Mouse (Mus musculus): Measurements from ENCODE around the gene Rbck1. TPM values are rescaled to one million over a fixed set of nuclear protein-coding genes. Genes with fewer than 3 reads are reported as not detected.
"Not testable (repeated sequence)": the region's sequence is repeated elsewhere in the genome, so short reads cannot be mapped to it uniquely, and the experiment has no call there.

Gene Rbck1
- total RNA-seq, 2 experiments from 2014 or later, result 139 TPM

GRCm38 (mm10) chr2:152305480-152305879 is 27.0 kb downstream of the Rbck1 start:
- no peak for DNase-seq (ENCODE audit: low spot score in 2 of 2)

GRCm38 (mm10) chr2:152303781-152304180 is 28.7 kb downstream of the Rbck1 start:
- DNase-seq (ENCODE audit: low spot score in 2 of 2), result no peak

DNA sequence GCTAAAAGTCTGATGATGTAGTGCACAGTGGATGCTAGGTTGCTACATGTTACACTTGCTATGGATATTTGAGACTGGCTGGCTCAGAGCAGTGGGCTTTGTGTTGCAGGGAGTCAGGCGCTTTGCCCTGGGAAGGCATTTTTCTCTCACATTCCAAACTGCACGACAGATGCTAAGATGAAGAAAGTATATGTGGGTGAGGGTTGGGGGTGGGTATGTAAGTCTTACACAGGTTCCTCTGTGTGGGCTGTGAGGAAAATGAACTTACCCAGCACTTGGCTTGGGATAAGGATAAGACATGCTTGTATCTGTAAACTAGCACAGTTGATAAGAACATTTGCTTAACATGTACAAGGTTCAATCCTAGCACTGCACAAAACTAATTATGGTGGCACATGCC is 29.6 kb downstream of the Rbck1 start:
- no peak for DNase-seq (ENCODE audit: low spot score in 2 of 2)

DNA sequence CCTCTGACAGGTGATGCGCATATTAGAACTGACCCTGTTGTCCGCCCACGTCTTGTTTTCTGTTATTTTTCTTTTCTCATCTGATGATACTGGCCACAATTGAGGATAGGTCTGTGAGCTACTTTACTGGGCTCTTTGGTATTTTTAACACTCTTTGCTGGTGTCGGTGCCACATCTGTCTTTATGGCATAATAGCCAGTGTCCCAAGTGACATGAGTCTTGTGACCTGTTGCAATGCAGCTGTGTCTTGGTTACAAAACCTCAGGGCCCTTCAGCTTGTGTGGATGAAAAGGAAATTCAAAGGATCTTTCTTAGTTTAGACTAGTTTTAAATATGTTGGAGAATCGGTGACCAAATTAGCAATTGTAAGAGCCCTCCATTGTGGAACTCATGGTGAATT is 37.9 kb downstream of the Rbck1 start:
- no peak for DNase-seq (ENCODE audit: low spot score in 2 of 2)

GRCm38 (mm10) chr2:152293727-152294475 is 38.6 kb downstream of the Rbck1 start, which contains the start of gene Tbc1d20:
Tbc1d20 (plus strand) TSS chr2:152293828.
- peak; percentile 80 to 82 for DNase-seq (ENCODE audit: low spot score in 2 of 2)

GRCm38 (mm10) chr2:152293179-152293726 is 39.2 kb downstream of the Rbck1 start:
- no peak for DNase-seq (ENCODE audit: low spot score in 2 of 2)

DNA sequence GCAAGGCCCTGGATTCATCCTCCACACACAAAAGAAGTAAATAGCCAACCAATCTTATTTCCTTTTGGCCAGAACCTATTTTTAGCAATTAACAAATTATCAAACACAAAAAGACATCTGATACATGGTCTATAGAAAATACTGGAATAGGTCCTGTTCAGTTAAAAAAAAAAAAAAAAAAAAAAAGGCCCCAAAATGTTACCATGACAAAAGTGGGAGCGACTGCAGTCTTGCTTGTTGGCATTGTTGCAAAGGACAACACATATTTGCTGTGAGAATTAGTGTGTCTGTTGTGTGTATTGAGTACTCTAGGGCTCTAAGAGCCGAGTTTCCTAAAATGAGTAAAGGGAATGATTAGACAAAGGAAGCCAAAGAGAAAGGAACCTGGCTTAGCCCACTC is 40.0 kb downstream of the Rbck1 start:
- no peak for DNase-seq (ENCODE audit: low spot score in 2 of 2)

- not testable (repeated sequence) for DNase-seq (ENCODE audit: low spot score in 2 of 2)
Measured at GRCm38 (mm10) chr2:152289623-152290022, 42.8 kb downstream of the Rbck1 start.

- DNase-seq (ENCODE audit: low spot score in 2 of 2), result no peak
Measured at GRCm38 (mm10) chr2:152288046-152288445, 44.4 kb downstream of the Rbck1 start.

DNA sequence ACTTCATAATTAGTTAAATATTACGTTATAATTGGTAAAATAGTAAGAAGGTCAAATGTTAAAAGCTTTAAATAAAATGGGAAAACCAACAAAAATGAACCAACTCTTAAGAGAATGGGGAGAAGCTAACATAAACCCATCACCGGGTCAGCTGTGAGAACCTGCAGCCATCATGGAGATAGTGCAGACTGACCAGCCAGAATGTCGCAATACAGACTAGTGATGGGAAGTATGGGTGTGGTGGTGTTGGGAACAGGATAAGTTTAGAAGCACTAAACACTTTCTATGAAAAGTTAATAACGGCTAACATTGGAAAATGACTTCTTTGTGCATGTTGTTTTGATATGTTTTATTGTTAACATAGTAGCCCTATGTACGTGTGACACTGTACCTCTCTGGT is 44.9 kb downstream of the Rbck1 start:
- no peak for DNase-seq (ENCODE audit: low spot score in 2 of 2)

- DNase-seq (ENCODE audit: low spot score in 2 of 2), result no peak
Measured at GRCm38 (mm10) chr2:152281407-152281806, 51.0 kb downstream of the Rbck1 start.

GRCm38 (mm10) chr2:152273639-152274038 is 58.8 kb downstream of the Rbck1 start:
- DNase-seq (ENCODE audit: low spot score in 2 of 2), result no peak

Other genes with a start within 250 kb of the Rbck1 start
- 10 to 100 TPM; 47.2 to 58.2 TPM for gene Srxn1, start 227.1 kb downstream of the Rbck1 start, total RNA-seq (2021)
- 1 to 10 TPM; 7.7 to 9.3 TPM for gene Tcf15, start 189.1 kb downstream of the Rbck1 start, total RNA-seq (2021)
- 100 to 1,000 TPM; 103 to 106 TPM for gene Csnk2a1, start 105.8 kb downstream of the Rbck1 start, total RNA-seq (2021)
- 100 to 1,000 TPM in 1 of 2 experiments, 10 to 100 TPM in 1; 93.0 to 101 TPM for gene Tbc1d20, start 38.8 kb downstream of the Rbck1 start, total RNA-seq (2021)
- 1 to 10 TPM; 4.3 to 4.9 TPM for gene Trib3, start 11.4 kb upstream of the Rbck1 start, total RNA-seq (2021)
- 1 to 10 TPM; 4.4 to 4.5 TPM for gene Nrsn2, start 44.0 kb upstream of the Rbck1 start, total RNA-seq (2021)
- gene Sox12, start 65.4 kb upstream of the Rbck1 start, total RNA-seq (2021), result 10 to 100 TPM; 50.9 to 51.1 TPM
- 10 to 100 TPM; 18.5 to 20.2 TPM for gene Zcchc3, start 82.4 kb upstream of the Rbck1 start, total RNA-seq (2021)
- under 1 TPM; 0.37 to 0.56 TPM for gene 6820408C15Rik, start 82.9 kb upstream of the Rbck1 start, total RNA-seq (2021)
- not detected for gene Defb23, start 132.0 kb upstream of the Rbck1 start, total RNA-seq (2021)
- not detected for gene Defb20, start 144.4 kb upstream of the Rbck1 start, total RNA-seq (2021)
- not detected for gene Defb22, start 157.5 kb upstream of the Rbck1 start, total RNA-seq (2021)
- gene Defb26, start 179.0 kb upstream of the Rbck1 start, total RNA-seq (2021), result not detected
- not detected for gene Defb28, start 185.6 kb upstream of the Rbck1 start, total RNA-seq (2021)
- gene Defb29, start 207.4 kb upstream of the Rbck1 start, total RNA-seq (2021), result not detected
- gene Gm17416, start 236.7 kb upstream of the Rbck1 start, total RNA-seq (2021), result not detected
- not detected for gene Defb21, start 240.1 kb upstream of the Rbck1 start, total RNA-seq (2021)
- 10 to 100 TPM in 1 of 2 experiments, 1 to 10 TPM in 1; 8.3 to 10.2 TPM for gene Defb19, start 247.7 kb upstream of the Rbck1 start, total RNA-seq (2021)